Mouse (Mus musculus) c-Kit-positive CD71-positive TER-119-negative erythroid progenitor cells, embryonic 14.5 days (primary cell): Measurements from ENCODE around the gene Tmem273.

Source experiments
- DNase-seq: peaks from one replicate; pipeline ENCODE4 v3.0.0-alpha.2; 2013; ENCODE audit warnings: low read depth

The Tmem273 gene

DNA sequence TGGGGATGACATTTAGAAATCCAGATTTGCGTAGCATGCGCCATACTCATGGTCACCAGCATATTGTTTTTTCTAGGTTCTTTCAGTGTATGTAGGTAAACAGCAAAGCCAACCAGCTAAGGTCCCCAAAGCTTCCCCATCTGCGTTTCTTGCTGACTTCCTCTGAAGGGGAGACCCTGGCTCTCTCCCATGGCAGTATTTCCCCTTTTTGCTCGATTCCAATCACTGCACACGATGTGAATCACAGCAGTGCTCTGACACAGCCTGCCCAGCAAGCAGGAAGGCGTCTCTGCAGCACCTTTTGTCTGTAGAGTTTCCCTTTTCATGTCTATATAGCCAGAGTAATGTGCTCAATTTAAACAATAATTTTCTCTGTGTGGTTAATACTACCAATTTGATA is 26.7 kb downstream of the Tmem273 start:
- no peak for DNase-seq

DNA sequence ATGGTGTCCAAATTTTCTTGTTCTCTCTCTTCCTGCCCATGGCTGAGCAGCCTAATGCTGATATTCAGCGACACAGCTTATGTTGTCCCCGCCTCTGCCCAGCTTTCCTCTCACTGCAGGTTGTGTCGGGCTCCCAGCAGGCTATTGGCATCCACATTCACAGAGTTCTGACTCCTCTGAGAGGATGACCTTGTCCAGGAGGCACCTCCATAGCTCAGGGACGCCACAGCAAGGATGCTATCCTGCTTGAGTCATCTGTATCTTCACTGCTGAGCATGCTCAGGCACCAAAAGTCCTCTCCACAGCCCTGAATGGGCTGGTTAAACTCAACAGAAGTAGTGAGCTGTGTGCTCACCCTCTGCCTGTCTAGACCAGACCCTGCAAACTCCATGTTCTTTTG is 29.2 kb downstream of the Tmem273 start:
- DNase-seq: no peak

DNA sequence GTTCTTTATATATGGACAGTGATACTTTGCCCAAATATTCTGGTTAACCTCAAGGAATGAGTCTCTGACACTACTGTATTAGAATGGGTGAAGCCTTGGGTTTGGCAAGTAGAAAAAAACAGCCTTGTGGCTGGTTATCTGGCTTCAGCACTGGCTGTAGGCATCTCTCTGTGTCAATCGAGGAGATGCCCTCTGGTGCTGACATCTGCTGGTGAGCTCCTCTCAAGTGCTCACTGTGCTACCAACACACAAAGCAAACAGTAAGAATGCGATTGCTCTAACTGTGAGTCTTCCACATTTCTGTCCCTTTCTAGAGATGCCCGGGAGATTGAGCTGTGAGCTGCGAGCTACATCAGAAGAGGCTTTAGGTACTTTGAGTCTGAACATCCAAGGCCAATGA is 30.8 kb downstream of the Tmem273 start:
- no peak for DNase-seq

DNA sequence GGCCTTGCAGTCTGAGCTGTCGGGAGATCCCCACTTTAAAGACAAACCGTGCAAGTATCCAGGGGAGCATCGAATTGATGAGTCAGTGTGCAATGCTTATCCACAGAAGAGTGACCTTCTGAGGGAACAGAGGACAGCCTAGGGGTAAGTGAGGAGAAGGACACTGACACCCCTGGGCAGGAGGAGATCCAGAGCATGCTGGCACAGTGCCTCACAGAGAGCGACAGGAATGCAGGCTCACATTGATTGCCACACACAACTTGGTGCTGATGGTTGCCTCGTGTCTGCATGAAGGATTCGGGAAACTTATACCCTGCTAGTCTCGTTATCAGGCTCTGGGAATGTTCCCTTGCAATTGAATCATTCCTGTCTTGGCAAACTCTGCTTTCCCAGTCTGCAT is 31.5 kb downstream of the Tmem273 start:
- no peak for DNase-seq

DNA sequence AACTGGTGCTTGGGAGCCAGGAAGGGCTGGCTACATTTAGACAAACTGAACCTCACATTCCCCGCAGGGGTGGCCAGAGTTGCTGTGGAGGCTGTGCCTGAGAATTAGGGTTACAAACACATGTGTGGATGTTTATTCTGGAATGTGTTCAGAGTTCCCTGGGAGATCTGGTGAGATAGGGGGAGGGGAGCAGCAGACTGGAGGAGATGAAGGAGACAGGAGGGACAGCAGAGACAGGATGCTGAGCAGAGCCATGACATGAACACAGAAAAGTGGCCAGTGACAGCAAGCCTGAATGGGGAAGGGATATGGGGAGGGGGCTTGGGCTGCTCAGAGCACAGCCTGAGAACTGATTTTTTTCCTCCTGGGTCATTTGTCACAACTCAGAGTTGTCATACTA is 33.5 kb downstream of the Tmem273 start:
- DNase-seq: no peak

DNA sequence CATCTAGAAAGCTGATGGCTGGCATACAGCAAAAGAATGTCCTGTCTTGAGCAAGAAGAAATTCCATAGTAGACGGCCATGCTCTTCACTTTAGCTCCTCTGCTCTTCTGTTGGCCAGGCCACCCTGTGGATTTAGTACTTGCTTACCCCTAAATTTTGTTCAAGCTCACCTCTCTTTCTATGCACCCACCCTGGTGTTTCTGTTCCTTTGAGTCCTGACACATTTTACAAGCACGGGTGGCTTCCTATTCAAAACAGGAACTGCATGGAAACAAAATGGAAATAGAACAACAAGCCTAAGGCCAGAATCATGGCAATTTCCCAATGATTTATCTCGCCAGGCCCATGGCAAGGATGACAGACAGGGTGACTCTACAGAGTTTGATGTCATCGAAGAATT is 37.0 kb downstream of the Tmem273 start:
- DNase-seq: no peak

DNA sequence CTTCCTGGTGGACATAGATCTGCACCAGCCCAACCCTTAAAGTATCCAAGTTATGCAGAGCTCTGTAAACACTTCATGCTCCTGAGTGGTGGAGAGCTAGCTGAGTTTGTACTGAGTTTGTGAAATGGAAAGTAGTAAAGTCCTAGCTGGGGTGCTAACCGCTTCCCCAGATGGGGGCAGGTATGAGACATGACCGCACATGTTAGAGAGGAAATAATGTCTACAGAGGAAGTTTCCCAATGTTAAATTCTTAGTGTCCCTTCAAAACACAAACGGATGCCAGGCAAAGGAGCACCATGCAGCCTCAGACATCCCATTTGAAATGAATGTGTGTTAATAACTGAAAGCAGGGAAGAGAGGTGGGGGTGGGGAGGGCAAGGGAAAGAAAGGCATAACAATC is 38.1 kb downstream of the Tmem273 start:
- no peak for DNase-seq

DNA sequence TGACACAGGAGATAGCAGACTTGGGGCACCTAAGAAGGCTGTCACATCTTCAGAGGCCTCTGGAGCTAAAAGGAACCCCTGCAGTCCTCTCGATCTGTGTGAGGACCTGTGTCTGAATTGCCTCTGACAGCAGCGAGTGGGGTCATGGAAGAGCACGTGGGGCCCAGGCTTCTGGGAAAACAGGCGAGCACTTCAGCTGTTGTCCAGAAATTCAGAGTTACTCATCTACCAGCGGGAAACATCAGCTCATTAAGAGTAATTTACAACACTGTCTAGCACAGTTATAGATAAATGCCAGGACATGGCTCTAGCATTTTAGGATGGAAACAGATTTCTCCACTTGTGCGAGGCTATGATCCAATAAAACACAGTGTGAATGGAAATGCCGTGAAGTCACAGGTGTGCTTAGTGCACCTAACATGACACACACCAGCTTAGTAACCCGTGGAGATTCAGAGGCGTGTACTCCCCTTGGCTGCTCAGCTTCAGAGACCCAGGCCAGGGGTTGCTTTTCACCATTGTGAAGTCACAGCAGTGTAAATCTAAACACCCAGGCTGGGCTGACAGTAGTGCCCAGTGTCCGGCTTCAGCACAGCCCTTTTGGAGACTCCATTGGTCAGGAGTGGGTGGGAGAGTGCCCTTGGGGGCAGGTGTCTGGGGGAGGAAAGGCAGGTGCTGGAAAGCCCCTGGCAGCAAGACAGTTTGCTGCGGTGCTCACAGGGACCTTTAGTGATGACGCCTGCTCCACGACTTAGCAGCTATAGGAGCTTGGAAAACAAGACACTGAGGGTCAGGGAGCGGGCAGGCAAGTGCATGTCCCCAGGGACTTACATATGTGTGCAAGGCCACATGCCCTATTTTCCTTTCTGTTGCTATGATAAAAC is 38.7 kb downstream of the Tmem273 start:
- DNase-seq: no peak

DNA sequence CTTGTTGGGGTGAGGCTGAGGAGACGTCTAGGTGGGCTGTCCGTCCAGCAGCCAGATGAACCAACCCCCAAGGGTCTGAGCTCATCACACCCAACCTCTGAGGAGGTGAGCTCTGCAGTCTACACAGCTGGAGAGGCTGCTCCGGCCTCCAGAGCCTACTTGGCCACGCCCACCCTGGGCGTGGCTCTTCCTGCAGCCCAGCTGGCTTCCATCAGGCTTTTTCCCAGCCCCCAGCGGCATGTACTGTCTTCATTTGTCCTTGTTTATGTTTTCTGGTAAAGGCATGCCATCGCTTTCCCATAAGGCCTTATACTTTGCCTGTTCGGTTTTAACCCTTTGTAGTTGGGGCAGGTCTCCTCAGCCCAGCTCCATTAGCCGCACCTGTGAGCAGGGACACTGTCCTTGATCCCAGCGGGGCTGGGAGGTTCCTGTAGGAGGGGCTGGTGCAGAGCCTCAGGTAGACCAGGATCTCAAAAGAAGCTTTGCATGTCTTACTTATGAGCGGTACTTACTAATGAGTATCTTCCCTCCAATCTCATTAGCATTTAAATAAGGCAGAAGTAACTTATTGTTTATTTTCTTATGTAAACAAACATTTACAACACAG is 39.8 kb downstream of the Tmem273 start:
- no peak for DNase-seq

DNA sequence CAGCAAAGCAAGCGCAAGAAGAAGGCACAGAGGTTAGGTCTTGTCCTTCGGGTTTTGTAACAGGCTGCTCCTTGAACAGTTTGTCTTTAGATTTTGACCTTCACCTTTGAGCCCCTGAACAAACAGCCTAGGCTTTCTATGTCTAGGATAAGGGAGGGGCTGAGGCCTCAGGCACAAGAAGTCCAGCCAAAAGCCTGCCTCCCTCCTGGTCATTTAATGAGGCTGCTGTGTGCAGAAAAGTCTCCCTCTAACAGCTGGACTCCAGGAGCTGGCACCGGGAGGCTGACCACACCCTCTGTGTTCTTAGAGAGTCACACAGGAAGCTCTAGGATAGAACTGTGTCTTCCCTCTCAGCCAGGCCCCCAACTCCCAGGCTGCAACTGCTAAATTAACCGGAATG is 41.4 kb downstream of the Tmem273 start:
- DNase-seq: no peak

DNA sequence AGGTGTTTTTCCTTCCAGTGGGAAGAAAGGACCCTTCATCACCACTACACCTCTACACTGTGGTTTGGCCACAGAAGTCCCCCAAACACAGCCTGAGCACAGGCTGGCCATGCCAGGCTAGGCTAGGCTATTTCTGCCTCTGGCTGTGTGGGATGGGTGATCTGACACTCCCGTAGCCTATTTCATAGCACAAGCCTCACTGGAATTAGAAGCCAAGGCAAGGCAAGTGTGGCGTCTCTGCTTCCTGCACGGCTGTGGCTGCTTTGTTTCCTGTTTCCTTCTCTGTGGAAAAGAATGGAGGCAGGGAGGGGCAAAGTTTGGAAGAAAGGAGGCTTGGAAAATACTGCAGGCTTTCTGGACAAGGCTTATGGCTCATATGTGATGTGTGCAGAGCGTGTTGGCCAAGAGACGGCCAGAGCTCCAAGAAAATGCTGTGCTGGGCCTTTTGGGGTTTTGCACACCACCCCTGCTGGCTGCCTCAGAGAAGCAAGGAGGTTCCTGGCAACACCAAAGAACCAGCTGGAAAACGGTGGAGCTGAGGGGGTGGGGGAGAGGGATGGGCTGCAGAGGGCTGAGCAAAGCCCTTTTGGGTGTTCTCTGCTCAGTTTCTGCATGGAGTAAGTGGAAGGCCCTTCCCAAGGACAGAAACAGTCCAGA is 42.4 kb downstream of the Tmem273 start:
- no peak for DNase-seq

DNA sequence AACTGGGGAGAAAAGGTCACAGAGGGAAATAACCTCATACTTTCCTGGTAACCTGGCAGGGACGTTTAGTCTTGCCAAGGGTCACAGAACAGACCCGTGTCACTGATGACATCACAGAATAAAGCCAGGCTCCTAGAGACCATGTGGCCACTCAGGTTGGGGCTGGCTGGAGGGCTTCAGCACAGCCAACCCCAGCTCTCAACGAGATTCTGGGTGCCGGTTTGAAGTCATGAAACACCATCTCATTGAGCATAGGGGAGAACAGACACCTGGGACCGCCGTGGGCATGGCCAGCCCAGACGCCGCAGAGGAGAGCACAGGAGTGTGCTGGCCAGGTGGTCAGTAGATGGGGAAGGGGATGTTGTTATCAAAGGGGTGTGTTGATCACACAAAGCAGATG is 48.1 kb downstream of the Tmem273 start, which contains the start of gene Fam170b:
Gene Fam170b, plus strand, starts transcription at position 116 of the 400 bp plus-strand sequence.
- no peak for DNase-seq

DNA sequence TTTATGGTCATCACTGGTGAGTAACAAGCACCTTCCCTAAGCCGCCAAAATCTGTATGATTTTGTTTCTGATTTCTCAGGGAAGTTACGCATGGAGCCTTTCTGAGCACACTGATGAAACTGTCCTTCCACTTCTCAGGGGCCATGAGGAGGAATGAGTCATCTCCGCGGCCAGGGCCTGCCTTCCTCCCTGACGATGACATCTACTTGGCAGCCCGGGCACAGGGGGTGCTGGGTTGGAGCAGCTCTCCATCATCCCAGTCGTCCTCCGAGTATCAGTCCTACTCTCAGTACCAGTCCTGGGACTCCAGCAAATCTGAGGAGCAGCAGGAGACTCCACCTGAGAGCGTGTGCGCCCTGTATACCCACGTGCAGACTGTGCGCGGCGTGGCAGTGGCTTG is 49.4 kb downstream of the Tmem273 start:
- no peak for DNase-seq

DNA sequence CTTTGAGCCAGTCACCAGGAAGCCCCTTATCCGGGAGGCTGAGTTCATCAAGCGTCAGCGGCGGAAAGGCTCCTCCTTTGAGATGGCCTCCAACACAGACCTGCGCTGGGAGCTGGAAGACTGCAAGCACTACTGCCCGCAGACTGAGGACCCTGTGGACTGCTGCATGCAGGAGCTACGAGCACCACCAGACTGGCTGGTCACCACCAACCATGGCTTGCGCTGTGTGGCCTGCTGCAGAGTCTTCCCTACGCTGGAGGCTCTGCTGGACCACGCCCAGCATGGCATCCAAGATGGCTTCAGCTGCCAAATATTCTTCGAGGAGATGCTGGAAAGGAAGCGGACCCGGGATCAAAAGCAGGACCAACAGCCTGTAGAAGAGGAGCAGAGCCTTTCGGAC is 49.8 kb downstream of the Tmem273 start:
- DNase-seq: no peak

DNA sequence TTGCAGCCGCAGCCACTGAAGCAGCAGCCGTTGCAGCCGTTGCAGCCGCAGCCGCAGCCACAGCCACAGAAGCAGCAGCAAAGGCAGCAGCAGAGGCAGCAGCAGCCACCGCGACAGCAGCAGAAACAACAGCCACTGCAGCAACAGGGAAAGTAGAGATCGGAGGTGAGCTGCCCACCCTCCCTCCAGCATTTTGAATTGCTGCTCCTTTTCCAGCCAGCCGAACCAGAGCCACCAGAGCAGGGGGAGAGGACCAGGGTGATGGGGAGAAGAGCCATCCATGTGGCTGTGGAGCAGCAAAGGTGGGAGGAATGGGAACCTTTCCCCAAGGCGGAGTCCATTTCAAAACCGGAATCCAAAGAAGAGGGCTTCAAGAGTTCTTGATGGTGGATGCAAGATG is 50.4 kb downstream of the Tmem273 start:
- no peak for DNase-seq

DNA sequence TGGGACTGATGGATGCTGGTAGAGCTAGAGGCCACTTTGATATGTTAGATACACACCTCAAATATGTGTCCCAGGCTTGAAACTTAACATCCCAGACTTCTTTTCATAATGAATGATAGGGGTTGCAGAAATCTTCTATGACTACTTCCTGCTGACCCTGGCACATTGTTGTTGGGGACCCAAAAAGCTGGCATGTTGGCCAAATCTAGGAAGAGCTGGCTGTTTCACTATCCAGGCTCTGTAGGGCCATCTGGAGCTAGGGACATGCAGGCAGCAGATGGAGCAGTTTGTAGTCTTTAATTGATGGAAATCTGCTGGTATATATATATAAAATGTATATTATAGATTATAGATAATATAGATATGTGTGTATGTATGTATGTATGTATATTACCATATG is 56.3 kb downstream of the Tmem273 start:
- DNase-seq: no peak

DNA sequence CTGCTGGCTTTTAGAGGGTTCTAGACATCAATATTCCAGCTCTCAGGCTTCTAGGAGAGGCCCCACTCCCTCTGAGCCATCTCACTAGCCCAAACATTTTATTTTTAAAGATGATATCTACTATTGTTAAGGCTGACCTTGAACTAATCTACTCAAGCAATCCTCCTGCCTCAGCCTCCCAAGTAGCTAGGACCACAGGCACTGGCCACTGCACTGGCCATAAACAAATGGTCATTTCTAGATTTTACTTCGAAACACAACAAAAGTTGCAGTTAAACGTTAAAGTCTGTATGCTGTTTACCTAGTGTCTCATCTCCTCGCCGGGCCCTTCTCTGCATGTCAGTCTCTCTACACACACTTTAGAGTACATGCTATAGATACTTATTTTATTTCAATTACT is 68.3 kb downstream of the Tmem273 start:
- DNase-seq: no peak

DNA sequence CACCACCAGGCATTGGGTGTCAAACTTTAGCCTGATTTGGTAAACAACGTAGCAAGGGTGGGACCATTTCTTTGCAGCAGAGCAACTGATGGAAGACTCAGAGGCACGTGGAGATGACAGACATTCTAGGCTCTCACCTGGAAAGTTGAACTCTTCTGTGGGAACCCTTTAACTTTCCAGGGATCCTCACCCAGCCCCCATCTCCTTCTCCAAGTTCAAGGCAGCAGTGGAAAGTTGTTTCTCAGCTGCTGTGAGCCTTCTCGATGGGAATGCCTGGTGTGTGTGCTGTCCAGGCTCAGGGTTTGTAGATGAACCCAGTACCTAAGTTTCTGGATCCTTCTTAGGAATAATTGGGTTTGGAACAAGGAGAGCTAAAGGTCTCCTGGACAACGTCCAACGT is 70.5 kb downstream of the Tmem273 start:
- DNase-seq: no peak

DNA sequence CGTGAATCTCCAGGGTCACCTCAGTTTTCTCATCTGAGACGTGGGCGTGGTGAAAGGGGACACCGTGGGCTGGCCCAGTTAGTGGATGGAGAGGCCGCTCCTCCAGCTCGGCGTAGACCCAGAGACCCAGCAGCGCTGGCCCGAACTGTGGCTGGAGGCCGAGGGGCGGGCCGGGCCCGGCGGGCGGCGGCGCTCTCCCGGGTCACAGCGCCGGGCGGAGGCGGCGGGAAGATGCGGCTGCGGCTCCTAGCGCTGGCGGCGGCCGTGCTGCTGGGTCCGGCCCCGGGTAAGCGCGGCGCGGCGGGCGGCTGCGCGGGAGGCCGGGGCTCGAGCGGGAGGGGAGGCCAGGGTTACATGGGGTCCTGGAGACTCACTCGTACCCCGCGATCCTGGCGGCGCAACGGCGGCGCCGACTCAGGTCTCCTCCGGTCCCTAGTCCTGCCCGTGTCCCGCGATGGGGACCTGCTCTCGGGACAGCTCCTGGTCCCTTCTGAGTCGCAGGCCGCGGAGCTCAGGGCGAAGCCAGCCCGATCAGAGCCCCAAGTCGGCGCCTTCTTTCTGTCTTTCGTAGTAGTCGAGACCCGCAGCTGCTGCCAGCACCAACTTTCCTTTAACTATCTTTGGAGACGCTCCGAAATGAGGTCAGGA is 71.0 kb downstream of the Tmem273 start, which contains the start of gene Vstm4:
Gene Vstm4, plus strand, starts transcription at position 76 of the 648 bp plus-strand sequence.
- DNase-seq: no peak

DNA sequence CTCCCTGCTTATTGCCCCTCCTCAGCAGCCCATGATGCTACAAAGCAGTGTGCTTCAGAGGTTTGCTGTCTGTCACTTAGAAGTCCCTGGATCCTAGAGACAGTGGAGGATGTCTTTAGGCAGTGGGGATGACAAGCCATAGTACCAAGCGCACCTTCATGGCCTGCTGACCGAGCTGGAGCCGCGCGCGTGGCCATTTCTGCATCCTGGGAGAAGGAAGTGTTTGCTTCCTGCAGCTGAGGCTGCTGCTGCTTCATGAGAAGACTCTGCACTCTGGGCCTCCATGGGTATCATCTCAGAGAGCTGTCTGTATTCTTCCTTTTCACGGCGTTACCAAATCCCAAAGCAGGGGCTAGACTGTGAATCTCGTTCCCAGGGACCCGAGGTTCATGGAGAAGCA is 72.6 kb downstream of the Tmem273 start:
- no peak for DNase-seq

DNA sequence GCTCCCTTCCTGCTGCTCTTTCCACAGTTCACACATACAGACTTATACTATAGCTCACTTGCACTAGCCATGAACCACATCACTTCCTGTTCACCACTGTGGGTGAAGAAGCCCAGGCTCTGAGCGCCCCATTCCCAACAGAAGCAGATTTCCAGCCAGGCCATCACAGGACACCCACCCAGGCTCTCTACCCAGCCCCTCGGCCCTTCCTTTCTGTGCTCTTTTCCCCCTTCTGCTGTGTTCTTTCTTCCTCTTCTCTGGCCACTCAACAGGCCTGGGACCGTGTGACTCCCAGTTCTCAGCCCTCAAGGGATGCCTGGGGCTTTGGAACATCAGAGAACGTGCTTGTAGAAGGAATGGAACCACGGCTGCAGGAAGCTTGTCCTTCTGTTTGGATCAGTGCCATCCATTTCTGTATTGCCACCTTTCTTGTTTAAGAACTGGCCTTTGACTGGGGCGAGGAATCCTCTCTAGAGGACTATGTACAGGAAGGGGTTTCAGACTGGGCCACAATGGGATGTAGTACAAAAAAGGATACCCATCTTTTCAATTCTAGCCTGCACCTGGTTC is 73.3 kb downstream of the Tmem273 start:
- DNase-seq: no peak
